Mouse (Mus musculus) liver, embryonic 14.5 days (tissue): ENCODE data around the gene Cog4. TPM values are rescaled to one million over a fixed set of nuclear protein-coding genes. Genes with fewer than 3 reads are reported as not detected.
A peak's percentile ranks its signal among the peaks of the same experiment; 100 is the strongest.
"Not testable (repeated sequence)": the region's sequence is repeated elsewhere in the genome, so short reads cannot be mapped to it uniquely, and the experiment has no call there.

Source experiments
- ATAC-seq: fragments of 200-750 bp; cut with Nextera tagmentation; 2 replicates; pipeline ENCODE4 v1.8.0; 2017; ENCODE audit warnings: moderate number of reproducible peaks, mild to moderate bottlenecking, moderate library complexity; ENCODE audit not compliant: insufficient read depth
- DNase-seq, 3 experiments: peaks; one replicate each; pipeline ENCODE4 v3.0.0-alpha.2; 2012 to 2013; ENCODE audit warnings: low read depth in 3 of 3, low spot score in 3 of 3
- H3K27ac ChIP-seq: fragments of 300-500 bp; sonication (generic); 2 replicates; pipeline ENCODE4 v1.5.1; 2014; ENCODE audit warnings: moderate library complexity, mild to moderate bottlenecking, control low read depth, inconsistent platforms
- H3K27me3 ChIP-seq: fragments of 300-500 bp; sonication (generic); 2 replicates; pipeline ENCODE4 v1.6.1; 2014; ENCODE audit warnings: mild to moderate bottlenecking, low read length, moderate library complexity; ENCODE audit not compliant: control insufficient read depth, insufficient read depth
- H3K36me3 ChIP-seq: fragments of 300-500 bp; sonication (generic); replicated peaks from 2 replicates; pipeline ENCODE4 v1.6.1; 2014; ENCODE audit warnings: low read depth; ENCODE audit not compliant: control insufficient read depth, insufficient read depth
- H3K4me1 ChIP-seq, 2 experiments: fragments of 200-500 bp in 1 of 2; fragments of 300-500 bp in 1 of 2; sonication (generic) in 1 of 2; replicated peaks; 2 replicates each; pipeline ENCODE4 v1.6.1; 2012 to 2014; ENCODE audit warnings: antibody characterized with exemption in 1 of 2, inconsistent platforms in 1 of 2, low read length in 1 of 2; ENCODE audit not compliant: control insufficient read depth in 2 of 2, insufficient read depth in 2 of 2
- H3K4me2 ChIP-seq: fragments of 300-500 bp; sonication (generic); 2 replicates; pipeline ENCODE4 v1.6.1; 2014; ENCODE audit warnings: low read depth, mild to moderate bottlenecking, control low read depth, moderate library complexity
- H3K4me3 ChIP-seq, 2 experiments: fragments of 200-500 bp in 1 of 2; fragments of 300-500 bp in 1 of 2; sonication (generic) in 1 of 2; 2 replicates each; pipeline ENCODE4 v1.5.1; 2012 to 2014; ENCODE audit warnings: low read depth in 2 of 2, low read length in 2 of 2, mild to moderate bottlenecking in 2 of 2, control low read depth in 1 of 2, inconsistent platforms in 1 of 2, moderate library complexity in 1 of 2; ENCODE audit not compliant: insufficient read depth in 1 of 2
- H3K9ac ChIP-seq: fragments of 300-500 bp; sonication (generic); replicated peaks from 2 replicates; pipeline ENCODE4 v1.6.1; 2014; ENCODE audit warnings: mild to moderate bottlenecking, control low read depth, moderate library complexity
- H3K9me3 ChIP-seq: fragments of 300-500 bp; sonication (generic); 2 replicates; pipeline ENCODE4 v1.6.1; 2016; ENCODE audit warnings: low read length, mixed read lengths; ENCODE audit not compliant: control insufficient read depth
- CTCF ChIP-seq: IDR thresholded peaks from 2 replicates; pipeline ENCODE4 v1.5.1; 2016; ENCODE audit warnings: antibody characterized with exemption, low read depth, control low read depth
- EP300 ChIP-seq: IDR thresholded peaks from 2 replicates; pipeline ENCODE4 v1.6.1; 2016; ENCODE audit warnings: antibody characterized with exemption, low read depth
- WGBS: fragments of 180-500 bp; shearing (Covaris S2); extraction: QIAGEN DNeasy Blood & Tissue Kit; methylation state at CpG from one replicate; pipeline ENCODE4 v1.1.7; 2014; ENCODE audit not compliant: insufficient replicate concordance; 5-methylcytosine and 5-hydroxymethylcytosine counted together
- polyA plus RNA-seq, 2 experiments: library from polyadenylated mRNA; depleted of rRNA in 1 of 2; stranded (reverse) in 1 of 2; unstranded in 1 of 2; fragments of >200 nt; fragmentation: Nextera tagmentation in 1 of 2; extraction: Ambion mirVana in 1 of 2; gene quantifications; 2 replicates each; pipeline versions ENCODE4 v1.2.1 to v1.2.3; 2012 to 2014

The Cog4 gene
- polyA plus RNA-seq, 2 experiments: 14.7 to 23.8 TPM

DNA sequence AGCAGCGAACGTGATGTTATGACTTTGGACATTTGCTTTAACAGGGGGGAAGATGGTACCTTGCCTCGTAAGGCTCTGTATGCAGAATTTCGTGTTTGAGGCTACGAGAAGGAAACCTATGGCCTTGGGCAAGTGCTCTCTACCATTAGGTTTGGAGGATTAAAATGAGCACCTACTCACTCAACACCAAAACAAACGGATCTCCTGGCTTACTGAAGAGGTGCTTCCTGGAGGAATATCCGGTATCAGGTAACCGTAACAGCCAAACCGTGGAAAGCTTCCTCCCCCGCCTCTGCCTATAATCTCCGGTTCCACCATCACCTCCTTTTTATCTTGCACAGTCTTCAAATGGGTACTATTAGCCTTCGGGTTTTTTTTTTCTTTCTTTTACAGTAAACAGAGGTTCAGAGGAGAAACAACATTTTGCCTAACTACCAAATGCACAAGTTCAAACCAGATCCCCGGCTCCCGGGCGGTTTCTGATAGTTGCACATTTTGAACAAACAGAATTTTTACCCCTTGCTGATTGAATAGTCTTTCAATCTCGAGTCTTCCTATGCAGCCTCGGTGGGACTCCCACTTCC lies 487 bp upstream of the Cog4 start:
- WGBS: 3% methylated on average over 17 of the region's 17 CpGs
- ATAC-seq: no peak

DNA sequence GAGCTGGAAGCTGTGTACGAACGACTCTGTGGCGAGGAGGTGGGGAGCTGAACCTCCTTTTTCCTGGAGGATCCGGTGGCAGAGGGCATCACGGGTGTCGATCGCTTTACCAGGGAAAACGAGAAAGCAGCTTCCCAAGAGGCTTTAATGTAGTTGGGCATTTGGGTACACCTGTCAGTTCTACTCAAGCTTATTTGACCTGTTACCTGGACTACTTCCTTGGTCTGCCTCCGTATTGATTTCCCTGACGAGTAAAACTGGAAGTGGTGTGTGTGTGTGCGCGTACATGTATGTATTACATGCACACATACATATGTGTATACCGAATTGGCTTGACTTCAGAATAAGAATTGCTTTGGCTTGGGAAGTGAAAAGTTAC lies 760 bp downstream of the Cog4 start:
- under 1% methylated on average over 13 of the region's 13 CpGs for WGBS
- peak overlapping the region; percentile 96 for H3K4me2 ChIP-seq
- peaks cover 16 to 20% of the 10 kb centered on the region in 2 experiments for H3K4me1 ChIP-seq
- peak overlapping the region; percentile 82 to 100 for H3K4me3 ChIP-seq
- H3K36me3 ChIP-seq: peaks cover 48% of the 10 kb centered on the region
- DNase-seq: peak in 1 of 3 experiments; percentile 12
- peak overlapping the region; percentile 97 for H3K9ac ChIP-seq
- peak; percentile 40 for ATAC-seq
- peak overlapping the region; percentile 76 for H3K27ac ChIP-seq
- no peaks in the 10 kb centered on the region for H3K27me3 ChIP-seq
- H3K9me3 ChIP-seq: no peaks in the 10 kb centered on the region
- no peak for TF ChIP-seq CTCF
- no peak for TF ChIP-seq EP300

More for the DNA sequence above, 487 bp upstream of the Cog4 start:
- Histone ChIP-seq H3K4me1 (peaks cover 16 to 20% of the 10 kb centered on the region in 2 experiments), H3K27ac (peak overlapping the region; percentile 65), H3K4me2 (peak overlapping the region; percentile 96), H3K27me3 (no peaks in the 10 kb centered on the region), H3K4me3 (peak overlapping the region; percentile 82 to 100), H3K36me3 (peaks cover 46% of the 10 kb centered on the region), H3K9me3 (no peaks in the 10 kb centered on the region), H3K9ac (peak overlapping the region; percentile 84)
- TF ChIP-seq EP300 (no peak), CTCF (no peak)
- peak in 1 of 3 experiments; percentile 11 for DNase-seq

DNA sequence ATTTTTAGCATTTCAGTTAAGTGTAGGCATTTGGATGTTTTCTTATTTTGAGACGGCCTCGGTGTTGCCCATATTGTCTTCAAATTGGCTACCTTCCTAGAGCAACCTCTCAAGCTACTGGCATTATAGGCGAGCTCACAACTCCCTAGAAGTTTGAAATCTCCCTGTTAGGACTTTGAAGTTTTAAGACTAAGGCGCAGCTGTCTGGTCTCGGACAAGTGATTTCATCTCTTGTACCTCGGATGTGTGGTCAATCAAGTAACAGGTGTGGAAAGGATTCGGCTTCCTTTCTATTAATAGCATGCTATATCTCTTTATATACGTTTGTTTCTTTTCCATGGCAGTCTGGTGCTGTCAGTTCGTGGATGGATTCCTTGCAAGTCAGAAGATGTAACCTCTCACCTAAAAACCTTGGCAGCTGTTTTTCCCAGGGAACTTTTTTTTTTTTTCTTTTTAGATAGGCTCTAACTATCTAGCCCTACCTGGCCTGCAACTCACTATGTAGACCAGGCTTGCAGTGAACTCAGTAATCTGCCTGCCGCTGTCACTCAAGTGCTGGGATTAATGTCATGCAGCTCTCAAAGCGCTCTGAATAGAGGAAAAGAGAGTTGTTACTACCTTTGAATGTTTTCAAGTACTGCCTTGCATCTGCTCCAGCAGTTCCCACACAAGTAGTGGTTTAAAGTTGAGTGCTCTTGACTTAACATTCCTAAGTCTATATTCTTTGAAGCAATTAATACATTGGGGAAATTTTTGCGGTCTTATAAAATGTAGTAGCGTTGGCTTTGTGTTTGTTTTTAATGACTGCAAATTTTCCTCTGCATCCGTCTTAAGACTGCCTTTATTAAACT lies 1.5 kb downstream of the Cog4 start:
- peak overlapping the region; percentile 96 for H3K4me2 ChIP-seq
- TF ChIP-seq EP300: no peak
- peak overlapping the region; percentile 82 to 100 for H3K4me3 ChIP-seq
- peak in 1 of 3 experiments; percentile 7 for DNase-seq
- peaks cover 48% of the 10 kb centered on the region for H3K36me3 ChIP-seq
- peaks cover 16 to 20% of the 10 kb centered on the region in 2 experiments for H3K4me1 ChIP-seq
- ATAC-seq: no peak
- no peaks in the 10 kb centered on the region for H3K9me3 ChIP-seq
- H3K9ac ChIP-seq: peak overlapping the region; percentile 97
- H3K27me3 ChIP-seq: no peaks in the 10 kb centered on the region
- peak overlapping the region; percentile 76; the same call in 1 of the 2 replicates for H3K27ac ChIP-seq
- WGBS: 42% methylated on average over 14 of the region's 14 CpGs

DNA sequence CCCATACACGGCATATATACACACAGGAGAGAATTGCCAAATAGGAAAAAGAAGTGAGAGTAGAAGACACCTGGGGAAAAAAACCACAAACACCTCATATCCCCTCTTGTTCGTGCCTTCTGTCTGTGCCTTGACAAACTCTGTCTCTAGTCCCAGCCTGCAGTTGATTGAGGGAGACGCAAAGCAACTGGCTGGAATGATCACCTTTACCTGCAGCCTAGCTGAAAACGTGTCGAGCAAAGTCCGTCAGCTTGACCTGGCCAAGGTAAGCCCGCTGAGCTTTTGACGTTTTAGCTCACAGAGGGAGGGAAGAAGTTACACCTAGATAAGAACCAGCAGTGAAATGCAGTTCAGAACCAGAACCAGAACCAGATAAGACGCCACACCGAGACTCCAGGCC lies 4.8 kb downstream of the Cog4 start:
- H3K9ac ChIP-seq: no peak overlapping the region
- TF ChIP-seq CTCF (no peak), EP300 (no peak)
- H3K4me3 ChIP-seq: no peak overlapping the region
- 81% methylated on average over 10 of the region's 10 CpGs for WGBS
- H3K4me2 ChIP-seq: no peak overlapping the region
- no peak for DNase-seq
- no peaks in the 10 kb centered on the region for H3K9me3 ChIP-seq
- peaks cover 56% of the 10 kb centered on the region for H3K36me3 ChIP-seq
- H3K4me1 ChIP-seq: peaks cover 7 to 10% of the 10 kb centered on the region in 2 experiments
- no peak overlapping the region for H3K27ac ChIP-seq
- ATAC-seq: no peak
- no peaks in the 10 kb centered on the region for H3K27me3 ChIP-seq

DNA sequence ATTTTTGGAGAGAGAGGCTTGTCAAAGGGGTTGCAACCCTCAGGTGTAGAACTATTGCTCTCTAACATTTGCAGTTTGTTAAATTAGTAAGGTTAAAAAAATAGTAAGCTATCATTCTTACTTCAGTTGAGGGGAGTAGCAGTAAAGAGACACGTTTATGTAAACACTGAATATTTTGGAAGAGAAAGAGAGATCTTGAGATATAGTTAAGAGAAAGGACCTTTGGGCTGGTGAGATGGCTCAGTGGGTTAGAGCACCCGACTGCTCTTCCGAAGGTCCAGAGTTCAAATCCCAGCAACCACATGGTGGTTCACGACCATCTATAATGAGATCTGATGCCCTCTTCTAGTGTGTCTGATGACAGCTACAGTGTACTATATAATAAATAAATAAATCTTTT lies 9.7 kb downstream of the Cog4 start:
- H3K36me3 ChIP-seq: peaks cover 78% of the 10 kb centered on the region
- ATAC-seq, DNase-seq, H3K4me1 ChIP-seq, H3K27ac ChIP-seq, H3K9ac ChIP-seq, H3K4me2 ChIP-seq, H3K4me3 ChIP-seq, H3K27me3 ChIP-seq, H3K9me3 ChIP-seq: not testable (repeated sequence)
- WGBS: 82% methylated on average over 4 of the region's 4 CpGs
